Mouse (Mus musculus) megakaryocyte, embryonic 14.5 days (primary cell): ENCODE results near the gene Tbc1d4. TPM values are rescaled to one million over a fixed set of nuclear protein-coding genes. Genes with fewer than 3 reads are reported as not detected.

Experiments used
- H3K27me3 ChIP-seq: replicated peaks from 2 replicates; pipeline ENCODE3; 2012; ENCODE audit warnings: inconsistent platforms
- H3K36me3 ChIP-seq: replicated peaks from 2 replicates; pipeline ENCODE3; 2012; ENCODE audit warnings: low read length, inconsistent platforms, mixed read lengths
- H3K4me1 ChIP-seq: 2 replicates; pipeline ENCODE4 v1.6.1; 2012; ENCODE audit warnings: inconsistent platforms
- H3K4me3 ChIP-seq: replicated peaks from 2 replicates; pipeline ENCODE3; 2012; ENCODE audit warnings: moderate library complexity, mild to moderate bottlenecking, inconsistent platforms
- H3K9me3 ChIP-seq: 2 replicates; pipeline ENCODE4 v1.6.1; 2012; ENCODE audit warnings: inconsistent platforms
- FLI1 ChIP-seq: IDR thresholded peaks from 2 replicates; pipeline ENCODE4 v1.6.1; 2012; ENCODE audit warnings: low read length, inconsistent platforms, mixed read lengths
- GATA1 ChIP-seq: IDR thresholded peaks from 3 replicates; pipeline ENCODE4 v1.6.1; 2012; ENCODE audit warnings: mixed read lengths, low read length, inconsistent platforms, borderline replicate concordance
- polyA plus RNA-seq: library from polyadenylated mRNA; stranded (reverse); fragments of >175 nt; gene quantifications from 2 replicates; pipeline ENCODE4 v1.2.3, GENCODE M21; 2012; ENCODE audit warnings: low replicate concordance; ENCODE audit not compliant: insufficient read depth

The Tbc1d4 gene
- polyA plus RNA-seq, 1 experiment = 1.5 TPM

- peaks cover 12% of the 10 kb centered on the region for H3K4me1 ChIP-seq
- no peaks in the 10 kb centered on the region for H3K27me3 ChIP-seq
- H3K36me3 ChIP-seq = peaks cover 11% of the 10 kb centered on the region
- TF ChIP-seq FLI1 (no peak), GATA1 (no peak)
- H3K9me3 ChIP-seq = peaks cover 5% of the 10 kb centered on the region; the same call in 1 of the 2 replicates
- no peak overlapping the region for H3K4me3 ChIP-seq
Observed at GRCm38 (mm10) chr14:101505805-101506204, 103.2 kb downstream of the Tbc1d4 start.

DNA sequence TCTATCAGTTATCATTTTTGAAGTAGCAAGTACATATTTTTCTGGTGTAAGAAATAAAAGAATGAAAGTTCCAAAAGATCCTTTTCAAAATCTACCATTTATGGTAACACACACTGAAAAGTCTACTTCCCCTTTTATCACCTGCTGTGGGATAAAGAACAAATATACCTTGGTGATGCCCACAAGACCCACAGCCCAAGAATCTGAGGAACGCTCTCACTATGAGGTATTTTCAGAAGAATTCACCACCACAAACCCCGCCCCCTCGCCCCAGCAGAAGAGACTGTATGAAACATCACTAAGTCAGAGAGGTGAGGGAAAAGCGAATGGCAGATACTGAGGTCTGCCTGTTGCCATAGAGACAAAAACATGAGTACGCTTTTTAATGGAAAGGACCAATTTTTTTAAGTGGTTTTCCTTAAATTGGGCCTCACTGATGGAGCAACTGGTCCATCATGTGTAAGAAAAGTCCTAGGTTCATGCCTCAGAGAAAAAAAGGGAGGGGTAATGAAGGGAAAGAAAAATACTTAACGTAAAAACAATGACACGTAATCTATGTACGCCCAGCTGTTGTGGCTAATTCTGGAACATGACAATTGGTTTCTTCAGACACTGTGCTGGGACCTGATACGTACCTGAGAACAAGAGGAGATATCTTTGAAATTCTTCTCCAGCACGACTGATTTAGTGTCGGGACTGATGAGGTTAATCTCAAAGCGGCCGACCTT is 104.4 kb downstream of the Tbc1d4 start:
- Histone ChIP-seq H3K4me1 (peaks cover 12% of the 10 kb centered on the region), H3K9me3 (peaks cover 5% of the 10 kb centered on the region; the same call in 1 of the 2 replicates), H3K27me3 (no peaks in the 10 kb centered on the region), H3K36me3 (peaks cover 16% of the 10 kb centered on the region), H3K4me3 (no peak overlapping the region)
- no peak for TF ChIP-seq FLI1
- TF ChIP-seq GATA1 = no peak

DNA sequence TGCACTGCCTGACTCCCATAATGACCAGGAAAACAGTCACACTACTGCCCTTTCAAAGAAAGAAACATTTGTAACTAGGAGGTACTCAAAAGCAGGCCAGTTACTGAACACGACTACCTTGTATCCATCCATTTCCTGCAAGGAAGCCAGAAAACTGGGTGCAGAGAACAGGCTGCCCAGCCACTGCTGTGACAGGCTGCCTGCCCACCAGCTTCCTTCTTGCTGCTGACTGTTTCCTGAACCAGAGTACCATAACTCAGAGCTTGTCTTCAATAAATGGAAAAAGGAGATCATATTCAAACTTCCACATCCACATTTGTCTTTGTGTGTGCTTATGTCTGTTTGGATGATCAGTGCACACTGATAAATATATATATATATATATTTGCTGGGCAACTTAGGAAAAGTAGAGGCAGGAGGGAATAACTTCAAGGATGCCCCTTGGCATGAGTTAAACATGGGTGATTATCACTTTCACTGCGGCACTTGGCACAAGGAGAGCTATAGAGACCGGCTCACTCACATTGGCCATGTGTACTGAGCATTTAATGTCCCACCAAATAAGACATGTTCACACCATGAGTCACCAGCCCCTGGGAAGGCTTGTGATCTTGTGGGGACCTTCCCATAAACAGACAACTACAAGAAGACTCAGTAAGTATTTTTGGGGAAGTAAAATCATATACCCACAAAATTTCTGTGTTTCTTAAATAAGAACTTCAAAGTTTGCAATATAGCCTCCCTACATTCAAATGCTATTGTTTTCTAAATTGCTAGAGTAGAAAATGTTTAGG is 105.6 kb downstream of the Tbc1d4 start:
- peaks cover 12% of the 10 kb centered on the region for H3K4me1 ChIP-seq
- peaks cover 23% of the 10 kb centered on the region for H3K36me3 ChIP-seq
- H3K4me3 ChIP-seq = no peak overlapping the region
- H3K9me3 ChIP-seq = peaks cover 5% of the 10 kb centered on the region; the same call in 1 of the 2 replicates
- TF ChIP-seq GATA1 (no peak), FLI1 (no peak)
- H3K27me3 ChIP-seq = no peaks in the 10 kb centered on the region

DNA sequence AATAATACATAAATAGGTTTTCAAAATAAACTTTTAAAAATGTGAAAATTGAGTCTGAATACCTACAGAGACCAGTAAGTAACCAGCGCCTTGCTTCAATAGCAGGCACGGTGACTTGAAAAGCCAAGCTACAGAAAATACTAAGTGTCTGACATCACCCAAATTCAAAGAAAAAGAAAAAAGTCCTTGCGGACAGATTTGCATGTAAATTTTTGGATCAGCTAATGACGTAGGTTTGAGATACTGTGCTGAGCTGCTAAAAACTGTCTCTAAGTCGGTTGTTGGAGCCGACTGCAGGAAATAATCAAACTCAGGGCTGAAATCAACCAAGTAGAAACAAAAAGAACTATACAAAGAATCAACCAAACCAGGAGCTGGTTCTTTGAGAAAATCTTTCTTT is 107.1 kb downstream of the Tbc1d4 start:
- Histone ChIP-seq H3K4me3 (no peak overlapping the region), H3K27me3 (no peaks in the 10 kb centered on the region), H3K4me1 (peaks cover 9% of the 10 kb centered on the region), H3K9me3 (0 out of 2 replicates have a peak, but pooled peaks cover under 1% of the 10 kb centered on the region), H3K36me3 (peaks cover 16% of the 10 kb centered on the region)
- TF ChIP-seq GATA1 (no peak), FLI1 (no peak)

GRCm38 (mm10) chr14:101501452-101501851 is 107.5 kb downstream of the Tbc1d4 start:
- no peaks in the 10 kb centered on the region for H3K27me3 ChIP-seq
- peaks cover 9% of the 10 kb centered on the region for H3K4me1 ChIP-seq
- no peaks in the 10 kb centered on the region for H3K9me3 ChIP-seq
- no peak overlapping the region for H3K4me3 ChIP-seq
- TF ChIP-seq GATA1 = no peak
- no peak for TF ChIP-seq FLI1
- H3K36me3 ChIP-seq = peaks cover 14% of the 10 kb centered on the region

DNA sequence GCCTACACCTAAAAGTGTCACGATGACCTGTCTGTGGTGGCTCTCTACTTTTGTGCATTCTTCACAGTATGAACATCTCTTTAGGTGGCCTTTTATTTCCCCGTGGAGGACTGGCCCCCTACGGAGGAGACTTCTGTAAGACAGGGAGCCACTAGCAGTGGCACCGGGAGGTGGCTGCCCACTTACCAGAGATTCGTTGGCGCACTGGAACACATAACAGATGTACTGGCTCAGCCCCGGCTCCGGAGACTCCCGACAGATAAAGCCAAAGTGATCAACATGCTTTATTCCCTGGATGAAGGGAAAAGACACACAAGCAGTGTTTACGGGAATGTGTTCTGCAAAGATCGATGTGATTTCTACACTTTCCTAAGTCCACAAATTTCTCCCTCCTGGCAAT is 108.2 kb downstream of the Tbc1d4 start:
- Histone ChIP-seq H3K9me3 (no peaks in the 10 kb centered on the region), H3K4me1 (peaks cover 9% of the 10 kb centered on the region), H3K27me3 (no peaks in the 10 kb centered on the region), H3K36me3 (peaks cover 14% of the 10 kb centered on the region), H3K4me3 (no peak overlapping the region)
- TF ChIP-seq GATA1 (no peak), FLI1 (no peak)

GRCm38 (mm10) chr14:101499838-101500237 is 109.2 kb downstream of the Tbc1d4 start:
- TF ChIP-seq GATA1 (no peak), FLI1 (no peak)
- Histone ChIP-seq H3K4me3 (no peak overlapping the region), H3K27me3 (no peaks in the 10 kb centered on the region), H3K36me3 (peaks cover 14% of the 10 kb centered on the region), H3K9me3 (no peaks in the 10 kb centered on the region), H3K4me1 (peaks cover 9% of the 10 kb centered on the region)

DNA sequence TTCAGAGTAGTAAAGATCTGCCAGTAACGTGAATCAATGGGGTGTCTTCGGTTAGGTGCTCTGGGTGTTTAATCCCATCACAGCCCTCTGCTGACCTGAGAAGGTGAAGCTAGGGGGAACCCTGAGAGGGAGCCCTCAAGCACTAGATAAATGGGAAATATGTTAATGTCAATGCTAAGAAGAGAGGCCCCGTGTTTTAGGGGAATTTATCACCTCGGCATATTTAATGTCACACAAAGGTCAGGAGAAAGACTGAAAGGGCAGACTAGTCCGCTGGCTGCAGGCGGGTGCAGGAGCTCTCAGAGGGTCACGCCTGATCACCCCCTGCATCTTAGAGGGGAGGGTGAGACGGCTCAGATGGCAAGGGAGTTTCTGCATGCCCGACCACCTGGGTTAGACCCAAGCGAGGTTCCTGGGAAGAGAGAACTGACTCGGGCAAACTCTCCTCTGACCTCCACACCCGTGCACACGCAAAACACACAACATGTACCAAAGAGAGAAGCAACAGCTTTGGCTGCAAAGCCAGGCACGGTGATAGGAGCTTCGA is 120.7 kb downstream of the Tbc1d4 start:
- no peaks in the 10 kb centered on the region; the same call in none of the 2 replicates for H3K4me1 ChIP-seq
- no peaks in the 10 kb centered on the region for H3K27me3 ChIP-seq
- no peak overlapping the region for H3K4me3 ChIP-seq
- peaks cover 27% of the 10 kb centered on the region for H3K36me3 ChIP-seq
- TF ChIP-seq GATA1 (no peak), FLI1 (no peak)
- H3K9me3 ChIP-seq = no peaks in the 10 kb centered on the region

DNA sequence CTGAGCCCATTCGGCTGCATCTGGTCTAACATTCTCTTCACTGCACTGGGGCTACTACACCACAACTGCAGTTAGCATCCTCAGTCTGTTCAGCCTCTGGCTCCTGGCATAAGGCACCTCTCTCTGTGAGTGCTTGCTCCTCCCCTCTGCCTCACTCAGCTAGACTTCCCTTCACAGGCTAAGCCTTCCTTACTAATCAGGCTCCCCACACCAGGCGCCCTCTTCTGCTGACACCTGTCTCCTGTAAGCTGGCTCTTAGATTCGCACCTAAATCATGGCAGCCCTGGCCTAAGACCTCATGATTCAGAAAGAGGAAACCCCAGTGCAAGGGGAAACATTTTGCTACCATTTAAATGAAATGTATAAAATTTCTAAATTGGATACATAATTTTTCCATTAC is 122.4 kb downstream of the Tbc1d4 start:
- H3K4me3 ChIP-seq = no peak overlapping the region
- peaks cover 3% of the 10 kb centered on the region for H3K4me1 ChIP-seq
- no peaks in the 10 kb centered on the region for H3K9me3 ChIP-seq
- TF ChIP-seq GATA1 = no peak
- no peak for TF ChIP-seq FLI1
- no peaks in the 10 kb centered on the region for H3K27me3 ChIP-seq
- peaks cover 22% of the 10 kb centered on the region for H3K36me3 ChIP-seq

DNA sequence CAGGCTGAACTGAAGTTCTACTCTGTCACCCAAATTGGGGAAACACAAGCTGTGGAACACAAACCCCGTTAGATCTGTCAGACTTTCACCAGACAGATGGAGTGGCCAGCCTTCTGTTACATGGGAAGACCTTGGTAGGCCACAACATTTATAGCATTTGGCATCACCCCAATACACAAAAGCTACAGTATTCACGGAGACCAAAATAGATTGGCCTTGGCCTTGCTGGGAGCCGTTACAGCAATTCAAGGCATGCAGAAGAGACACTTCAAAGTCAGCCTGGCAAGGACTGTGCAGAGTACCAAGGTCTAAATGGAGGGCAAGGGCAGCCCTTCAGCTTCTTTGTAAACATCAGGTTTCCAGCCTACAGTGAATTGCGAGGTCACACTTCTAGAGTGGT is 125.8 kb downstream of the Tbc1d4 start:
- Histone ChIP-seq H3K27me3 (no peaks in the 10 kb centered on the region), H3K4me3 (no peak overlapping the region), H3K4me1 (peaks cover 21% of the 10 kb centered on the region), H3K36me3 (peaks cover 10% of the 10 kb centered on the region), H3K9me3 (no peaks in the 10 kb centered on the region)
- TF ChIP-seq FLI1 (no peak), GATA1 (no peak)

- Histone ChIP-seq H3K4me3 (no peak overlapping the region), H3K4me1 (peaks cover 30% of the 10 kb centered on the region), H3K27me3 (no peaks in the 10 kb centered on the region), H3K36me3 (peaks cover 4% of the 10 kb centered on the region), H3K9me3 (no peaks in the 10 kb centered on the region)
- no peak for TF ChIP-seq GATA1
- no peak for TF ChIP-seq FLI1
Observed at GRCm38 (mm10) chr14:101482270-101482669, 126.7 kb downstream of the Tbc1d4 start.
